Mouse (Mus musculus): ENCODE measurements around the gene Lyve1.
A peak's percentile ranks its signal among the peaks of the same experiment; 100 is the strongest.

The Lyve1 gene

DNA sequence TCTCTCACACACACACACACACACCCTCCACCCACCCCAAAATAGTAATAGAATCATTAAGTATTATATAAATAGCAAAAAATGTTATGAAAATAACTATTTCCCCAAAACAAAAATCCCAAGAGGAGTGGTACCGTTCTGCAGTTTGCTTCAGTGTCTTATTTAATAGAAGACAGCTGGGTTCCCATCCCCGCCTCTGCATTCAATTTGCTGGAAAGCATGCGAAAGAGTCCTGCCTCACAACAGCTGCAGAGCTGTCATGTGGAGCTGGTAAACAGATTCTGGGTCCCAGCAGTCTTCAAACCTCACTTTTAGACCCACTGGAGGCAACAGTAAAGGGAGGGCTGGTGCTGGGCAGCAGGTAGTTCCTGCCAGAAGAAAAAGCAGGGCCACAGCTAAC lies 54.1 kb downstream of the Lyve1 start:
- no peak for DNase-seq

DNA sequence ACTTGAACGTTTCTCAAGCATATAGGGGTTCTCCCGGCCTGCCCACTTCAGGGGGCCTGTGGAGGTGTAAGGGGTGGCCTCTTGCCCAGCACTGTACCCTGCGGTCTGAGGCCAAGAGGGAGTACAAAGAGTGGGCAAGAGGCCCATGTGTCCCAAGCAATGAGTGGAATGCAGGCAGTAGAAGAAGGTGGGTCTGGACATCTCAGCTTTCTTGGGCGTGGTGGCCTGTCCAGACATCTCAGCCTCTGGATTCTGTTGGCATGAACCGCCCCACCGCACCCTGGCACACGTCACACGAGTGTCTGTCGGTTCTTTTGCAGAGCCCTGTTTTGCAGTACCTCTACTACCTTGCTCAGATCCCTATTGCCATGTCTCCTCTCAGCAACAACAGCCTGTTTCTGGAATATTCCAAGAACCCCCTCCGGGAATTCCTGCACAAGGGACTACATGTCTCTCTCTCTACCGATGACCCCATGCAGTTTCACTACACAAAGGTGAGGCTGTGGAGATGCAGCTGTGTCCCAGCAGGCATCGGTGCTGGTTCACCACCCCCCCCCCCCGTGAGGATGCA lies 55.5 kb downstream of the Lyve1 start:
- no peak for DNase-seq

DNA sequence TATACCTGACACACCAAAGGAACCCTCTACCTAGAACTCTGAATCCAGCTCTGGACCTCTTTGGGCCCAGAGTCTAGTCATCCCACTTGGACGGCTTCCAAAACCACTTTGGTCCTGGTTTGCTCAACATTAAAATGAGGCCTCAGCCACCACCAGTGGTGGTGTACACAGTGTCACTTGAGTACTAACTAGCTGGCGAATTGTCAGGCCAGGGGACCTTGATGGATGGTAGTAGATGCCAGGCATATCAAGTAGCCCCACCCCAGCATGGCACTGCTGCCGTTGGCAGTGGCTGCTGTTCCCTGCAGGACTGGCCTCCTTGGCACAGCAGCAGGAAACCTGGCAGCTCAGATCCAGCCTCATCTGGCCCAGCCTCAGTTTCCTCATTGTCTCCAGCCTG lies 58.8 kb downstream of the Lyve1 start:
- DNase-seq, result no peak

DNA sequence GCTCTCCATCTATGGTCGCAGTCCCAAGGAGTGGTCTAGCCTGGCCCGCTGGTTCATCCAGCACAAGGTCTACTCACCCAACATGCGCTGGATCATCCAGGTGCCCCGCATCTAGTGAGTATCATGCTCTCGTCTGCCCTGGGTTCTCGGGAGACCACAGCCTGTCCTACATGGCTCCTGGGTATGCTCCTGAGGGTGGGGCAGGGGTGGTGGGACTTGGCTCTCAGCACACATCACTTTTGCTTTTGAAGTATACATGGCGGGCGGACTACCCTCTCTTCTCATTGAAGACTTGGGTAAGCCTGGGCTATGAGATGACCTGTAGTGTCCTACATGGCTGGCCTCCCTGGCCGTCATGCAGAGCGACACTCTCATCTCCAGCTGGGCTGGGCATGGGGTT lies 59.9 kb downstream of the Lyve1 start:
- DNase-seq, result no peak

DNA sequence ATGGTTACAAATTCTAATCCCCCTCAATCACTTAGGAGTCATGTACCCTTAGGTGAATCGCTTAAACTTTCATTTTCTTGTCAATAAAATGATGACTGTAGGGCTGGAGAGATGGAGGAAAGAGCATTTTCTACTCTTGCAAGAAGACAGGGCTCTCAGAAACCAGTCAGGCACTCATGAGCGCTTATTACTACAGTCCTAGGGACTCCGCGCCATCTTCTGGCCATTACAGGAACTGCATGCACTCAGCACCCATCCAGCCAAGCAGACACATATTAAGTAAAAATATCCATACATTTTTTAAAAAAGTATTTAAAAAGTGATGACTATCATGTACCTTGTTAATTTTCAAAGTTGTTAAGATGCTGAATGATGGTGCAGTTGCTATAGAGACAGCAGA lies 62.0 kb downstream of the Lyve1 start:
- peak; percentile 30 to 46 for DNase-seq

All from thymus, adult 18-20 months (tissue).